Mouse (Mus musculus) intestine, embryonic 16.5 days (tissue): ENCODE results near the gene Gnao1. TPM values are rescaled to one million over a fixed set of nuclear protein-coding genes. Genes with fewer than 3 reads are reported as not detected.

Experiments used
- ATAC-seq: fragments of 200-750 bp; cut with Nextera tagmentation; 2 replicates; pipeline ENCODE4 v1.8.0; 2017; ENCODE audit warnings: moderate TSS enrichment, moderate library complexity
- H3K27ac ChIP-seq: fragments of 300-500 bp; sonication (generic); 2 replicates; pipeline ENCODE4 v1.5.1; 2014; ENCODE audit warnings: mild to moderate bottlenecking, low read length
- H3K27me3 ChIP-seq: fragments of 300-500 bp; sonication (generic); replicated peaks from 2 replicates; pipeline ENCODE4 v1.6.1; 2014; ENCODE audit warnings: low read length, control low read depth, mixed read lengths; ENCODE audit not compliant: control insufficient read depth, insufficient read depth
- H3K36me3 ChIP-seq: fragments of 300-500 bp; sonication (generic); 2 replicates; pipeline ENCODE4 v1.6.1; 2014; ENCODE audit warnings: low read length, control low read depth; ENCODE audit not compliant: control insufficient read depth, insufficient read depth
- H3K4me1 ChIP-seq: fragments of 300-500 bp; sonication (generic); 2 replicates; pipeline ENCODE4 v1.6.1; 2014; ENCODE audit warnings: low read length, control low read depth, mixed read lengths; ENCODE audit not compliant: control insufficient read depth, insufficient read depth
- H3K4me2 ChIP-seq: fragments of 300-500 bp; sonication (generic); 2 replicates; pipeline ENCODE4 v1.6.1; 2014; ENCODE audit warnings: low read depth, low read length, control low read depth
- H3K4me3 ChIP-seq: fragments of 300-500 bp; sonication (generic); 2 replicates; pipeline ENCODE4 v1.5.1; 2014; ENCODE audit warnings: mild to moderate bottlenecking, low read length
- H3K9ac ChIP-seq: fragments of 300-500 bp; sonication (generic); 2 replicates; pipeline ENCODE4 v1.6.1; 2014; ENCODE audit warnings: low read depth, low read length
- H3K9me3 ChIP-seq: fragments of 300-500 bp; sonication (generic); 2 replicates; pipeline ENCODE4 v1.6.1; 2016; ENCODE audit warnings: low read length, control low read depth; ENCODE audit not compliant: control insufficient read depth
- WGBS: fragments of 180-500 bp; shearing (Covaris S2); extraction: QIAGEN DNeasy Blood & Tissue Kit; methylation state at CpG from one replicate; pipeline ENCODE4 v1.1.7; 2014; 5-methylcytosine and 5-hydroxymethylcytosine counted together
- polyA plus RNA-seq: library from polyadenylated mRNA; unstranded; fragments of >200 nt; fragmentation: Nextera tagmentation; extraction: Ambion mirVana; gene quantifications from 2 replicates; pipeline ENCODE4 v1.2.1, GENCODE M21; 2015

Gene Gnao1
- polyA plus RNA-seq, result 10.4 and 10.6 TPM in 2 replicates

DNA sequence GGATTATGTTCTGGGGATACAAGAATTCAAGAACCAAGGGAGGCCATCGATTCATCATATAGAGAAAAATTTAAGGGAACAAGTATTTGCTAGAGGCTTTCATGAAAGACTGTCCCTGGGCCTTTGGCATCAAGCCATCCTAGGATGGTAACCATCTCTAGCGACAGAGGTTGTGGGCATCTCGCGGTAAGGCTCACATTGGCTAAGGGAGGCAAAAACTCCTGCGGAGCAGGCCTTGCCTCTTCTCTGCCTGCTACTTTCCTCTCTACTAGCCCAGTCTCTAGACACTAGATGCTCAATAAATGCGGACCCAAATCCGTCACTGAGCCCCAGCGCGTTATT, at the start of gene Gnao1:
TSS of gene Gnao1 (plus strand) at position 281 of the 342 bp plus-strand sequence.
- Histone ChIP-seq H3K4me3 (peak within 1 kb of the TSS; percentile 69), H3K36me3 (no peaks in the 10 kb centered on the region), H3K9ac (peak within 1 kb of the TSS; percentile 78), H3K9me3 (no peaks in the 10 kb centered on the region), H3K27me3 (peaks cover 17% of the 10 kb centered on the region), H3K4me2 (peak within 1 kb of the TSS; percentile 95), H3K4me1 (peaks cover 15% of the 10 kb centered on the region), H3K27ac (peak within 1 kb of the TSS; percentile 70)
- no peak for ATAC-seq
- WGBS, result 13% methylated on average over 9 of the region's 9 CpGs

DNA sequence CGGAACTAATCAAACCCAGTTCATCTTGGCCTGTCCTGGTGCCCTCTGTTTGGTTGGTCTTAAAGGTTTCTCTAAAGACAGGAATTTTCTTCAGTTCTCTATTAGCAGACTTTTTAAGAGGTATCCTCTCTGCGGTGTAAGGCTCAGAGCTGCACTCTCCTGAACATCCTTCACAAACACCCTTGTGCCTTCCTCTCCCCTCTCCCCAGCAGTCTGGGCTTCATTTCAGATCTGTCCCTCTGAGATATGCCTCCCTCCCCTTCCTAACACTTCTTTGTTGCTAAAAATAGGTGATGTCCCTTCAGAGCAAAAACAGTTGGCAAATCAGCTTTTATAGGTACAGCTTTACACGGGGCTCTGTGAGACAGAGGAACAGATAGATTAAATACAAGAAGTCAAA, 32.2 kb upstream of the Gnao1 start:
- Histone ChIP-seq H3K9ac (no peak overlapping the region), H3K4me1 (no peaks in the 10 kb centered on the region), H3K9me3 (no peaks in the 10 kb centered on the region), H3K36me3 (no peaks in the 10 kb centered on the region), H3K4me3 (no peak overlapping the region), H3K4me2 (no peak overlapping the region), H3K27ac (no peak overlapping the region), H3K27me3 (no peaks in the 10 kb centered on the region)
- WGBS, result 49% methylated on average over 3 of the region's 3 CpGs
- ATAC-seq, result no peak

DNA sequence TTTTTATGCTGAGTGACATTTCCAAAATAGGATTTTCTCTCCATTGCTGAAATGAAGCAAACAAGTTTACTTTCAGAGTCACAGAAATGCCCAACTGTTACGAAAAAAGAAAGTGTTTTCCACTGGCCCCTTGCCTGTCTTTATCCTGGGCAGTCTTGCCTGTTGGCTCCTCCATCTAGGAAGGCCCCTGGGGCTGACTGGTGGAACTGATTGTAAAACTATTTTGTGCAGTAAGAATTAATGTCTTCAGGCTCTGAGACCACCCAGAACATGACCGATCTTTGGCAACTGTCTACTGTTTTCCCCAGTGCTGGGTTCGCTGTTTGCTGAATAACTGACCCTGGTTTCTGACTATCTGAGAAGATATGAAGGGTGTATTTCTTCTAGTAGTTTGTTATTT, 540 bp upstream of the Gnao1 start:
- Histone ChIP-seq H3K4me1 (peaks cover 15% of the 10 kb centered on the region), H3K9ac (no peak overlapping the region), H3K4me3 (no peak overlapping the region), H3K27me3 (peaks cover 16% of the 10 kb centered on the region), H3K36me3 (no peaks in the 10 kb centered on the region), H3K27ac (no peak overlapping the region), H3K4me2 (no peak overlapping the region), H3K9me3 (no peaks in the 10 kb centered on the region)
- no peak for ATAC-seq
- 68% methylated on average over 3 of the region's 3 CpGs for WGBS

DNA sequence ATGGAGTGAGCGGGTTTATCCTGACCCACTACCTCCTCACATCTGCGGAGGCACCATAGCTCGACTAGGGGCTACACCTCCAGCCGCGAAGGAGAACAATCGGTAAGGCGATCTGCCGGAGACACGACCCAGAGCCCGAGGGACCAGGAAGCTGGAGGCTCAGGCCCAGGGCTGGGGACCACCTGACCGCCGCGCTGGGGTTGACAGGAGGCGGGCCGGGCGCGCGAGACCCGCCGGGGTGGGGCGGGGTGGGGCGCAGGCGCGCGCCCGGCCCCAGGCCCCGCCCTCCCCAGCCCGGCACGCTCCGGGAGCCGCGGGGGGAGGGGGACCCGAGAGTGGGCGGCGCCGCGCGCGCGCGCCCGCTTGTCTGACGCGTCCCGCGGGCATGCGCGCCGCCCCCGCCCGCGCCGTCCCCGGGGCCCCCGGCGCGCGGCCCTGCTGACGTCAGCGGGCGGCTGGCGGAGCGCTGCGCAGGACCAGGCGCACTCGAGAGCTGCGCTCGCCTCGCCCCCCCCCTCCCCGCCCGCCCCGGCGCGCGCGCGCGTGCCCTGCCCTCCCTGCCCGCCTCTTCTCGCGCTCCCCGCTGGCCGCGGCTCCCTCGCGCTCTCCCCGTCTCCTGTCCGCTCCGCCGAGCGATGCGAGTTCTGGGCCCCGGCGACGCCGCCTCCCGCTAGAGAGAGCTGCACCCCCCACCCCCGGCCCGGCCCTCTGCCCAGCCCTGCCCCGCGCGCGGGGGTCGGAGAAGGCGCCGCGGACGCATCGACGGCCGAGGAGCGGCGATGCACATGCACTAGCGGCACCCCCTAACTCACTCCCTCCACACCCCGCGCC, 477 bp downstream of the Gnao1 start:
- peaks cover 17% of the 10 kb centered on the region for H3K27me3 ChIP-seq
- peak; percentile 90 for ATAC-seq
- under 1% methylated on average over 64 of the region's 116 CpGs for WGBS

DNA sequence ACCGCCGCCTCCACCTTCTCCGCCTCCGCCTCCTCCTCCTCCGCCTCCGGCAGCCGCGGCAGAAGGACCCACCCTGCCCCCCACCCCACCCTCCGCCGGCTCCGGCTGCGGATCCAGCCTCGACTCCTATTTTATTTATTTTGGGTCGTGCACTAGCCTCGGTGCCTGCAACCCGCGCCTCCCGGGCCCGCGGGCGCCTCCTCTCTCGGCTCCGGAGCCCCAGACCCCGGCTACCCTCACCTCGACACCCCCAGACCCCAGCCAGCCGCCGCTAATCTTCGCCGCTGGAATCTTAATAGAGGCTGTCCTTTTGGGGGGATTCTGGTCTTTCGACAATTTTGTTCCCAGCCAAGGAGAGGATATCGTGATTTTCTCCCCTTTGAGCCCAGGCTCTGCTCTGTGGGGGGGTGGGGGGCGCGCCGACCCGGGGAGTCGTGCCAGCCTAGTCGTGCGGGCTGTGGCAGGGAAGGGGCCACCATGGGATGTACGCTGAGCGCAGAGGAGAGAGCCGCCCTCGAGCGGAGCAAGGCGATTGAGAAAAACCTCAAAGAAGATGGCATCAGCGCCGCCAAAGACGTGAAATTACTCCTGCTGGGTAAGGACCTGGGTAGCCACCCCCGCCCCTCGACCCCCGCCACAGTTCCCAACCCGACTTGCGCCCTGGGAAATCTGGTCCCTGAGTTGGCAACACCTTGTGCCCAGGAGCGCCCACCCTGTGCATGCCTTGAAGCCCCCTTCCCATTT, 1.3 kb downstream of the Gnao1 start:
- peak overlapping the region; percentile 78 for H3K9ac ChIP-seq
- peak overlapping the region; percentile 95 for H3K4me2 ChIP-seq
- no peak for ATAC-seq
- under 1% methylated on average over 48 of the region's 53 CpGs for whole genome bisulfite sequencing
- no peaks in the 10 kb centered on the region for H3K36me3 ChIP-seq
- peaks cover 17% of the 10 kb centered on the region for H3K27me3 ChIP-seq
- H3K9me3 ChIP-seq, result no peaks in the 10 kb centered on the region
- peak overlapping the region; percentile 70 for H3K27ac ChIP-seq
- peak overlapping the region; percentile 69 for H3K4me3 ChIP-seq
- peaks cover 15% of the 10 kb centered on the region for H3K4me1 ChIP-seq

More for the DNA sequence above, 477 bp downstream of the Gnao1 start:
- Histone ChIP-seq H3K4me1 (peaks cover 15% of the 10 kb centered on the region), H3K27ac (peak overlapping the region; percentile 70), H3K4me2 (peak overlapping the region; percentile 95), H3K9ac (peak overlapping the region; percentile 78), H3K4me3 (peak overlapping the region; percentile 69), H3K36me3 (no peaks in the 10 kb centered on the region), H3K9me3 (no peaks in the 10 kb centered on the region)

DNA sequence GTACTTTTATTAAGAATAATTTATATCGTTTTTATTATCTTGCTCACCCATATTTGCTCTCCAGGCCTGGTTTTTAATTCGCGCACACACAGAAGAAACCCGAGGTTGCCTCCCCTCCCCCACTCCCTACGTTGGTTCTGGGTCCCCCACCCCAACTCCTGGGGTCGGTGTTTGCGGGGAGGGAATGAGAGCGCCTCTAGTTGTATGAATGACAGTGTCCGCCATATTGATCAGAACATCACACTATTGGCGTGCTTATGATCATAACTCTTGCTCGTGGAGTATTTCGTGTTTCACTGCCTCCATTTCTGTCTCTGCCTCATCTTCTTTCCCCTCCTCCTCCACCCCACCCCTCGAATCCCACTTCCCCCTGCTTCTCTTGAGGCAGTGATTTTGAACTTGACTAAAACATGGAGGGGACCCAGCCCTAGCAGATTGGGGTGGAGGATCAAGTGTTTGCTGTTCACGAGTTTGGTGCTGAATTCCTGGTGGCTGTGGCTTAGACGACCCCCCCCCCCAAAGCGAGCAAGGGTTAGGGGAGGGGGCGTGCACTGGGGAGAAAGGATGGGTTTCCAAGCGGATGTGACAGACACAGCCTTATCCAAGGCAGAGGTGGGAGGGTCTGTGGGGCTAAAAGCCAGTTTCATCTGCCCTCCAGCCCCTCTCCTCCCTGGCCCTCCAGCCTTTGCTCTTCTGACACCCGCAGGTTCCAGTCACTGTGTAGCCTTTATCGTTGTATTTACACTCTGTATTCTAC, 2.1 kb downstream of the Gnao1 start:
- H3K9me3 ChIP-seq, result no peaks in the 10 kb centered on the region
- H3K4me1 ChIP-seq, result peaks cover 15% of the 10 kb centered on the region
- H3K36me3 ChIP-seq, result no peaks in the 10 kb centered on the region
- peaks cover 17% of the 10 kb centered on the region for H3K27me3 ChIP-seq
- H3K4me2 ChIP-seq, result peak overlapping the region; percentile 95
- WGBS, result 16% methylated on average over 20 of the region's 20 CpGs
- H3K4me3 ChIP-seq, result peak overlapping the region; percentile 69
- ATAC-seq, result no peak
- no peak overlapping the region for H3K27ac ChIP-seq
- peak overlapping the region; percentile 78; the same call in 1 of the 2 replicates for H3K9ac ChIP-seq

DNA sequence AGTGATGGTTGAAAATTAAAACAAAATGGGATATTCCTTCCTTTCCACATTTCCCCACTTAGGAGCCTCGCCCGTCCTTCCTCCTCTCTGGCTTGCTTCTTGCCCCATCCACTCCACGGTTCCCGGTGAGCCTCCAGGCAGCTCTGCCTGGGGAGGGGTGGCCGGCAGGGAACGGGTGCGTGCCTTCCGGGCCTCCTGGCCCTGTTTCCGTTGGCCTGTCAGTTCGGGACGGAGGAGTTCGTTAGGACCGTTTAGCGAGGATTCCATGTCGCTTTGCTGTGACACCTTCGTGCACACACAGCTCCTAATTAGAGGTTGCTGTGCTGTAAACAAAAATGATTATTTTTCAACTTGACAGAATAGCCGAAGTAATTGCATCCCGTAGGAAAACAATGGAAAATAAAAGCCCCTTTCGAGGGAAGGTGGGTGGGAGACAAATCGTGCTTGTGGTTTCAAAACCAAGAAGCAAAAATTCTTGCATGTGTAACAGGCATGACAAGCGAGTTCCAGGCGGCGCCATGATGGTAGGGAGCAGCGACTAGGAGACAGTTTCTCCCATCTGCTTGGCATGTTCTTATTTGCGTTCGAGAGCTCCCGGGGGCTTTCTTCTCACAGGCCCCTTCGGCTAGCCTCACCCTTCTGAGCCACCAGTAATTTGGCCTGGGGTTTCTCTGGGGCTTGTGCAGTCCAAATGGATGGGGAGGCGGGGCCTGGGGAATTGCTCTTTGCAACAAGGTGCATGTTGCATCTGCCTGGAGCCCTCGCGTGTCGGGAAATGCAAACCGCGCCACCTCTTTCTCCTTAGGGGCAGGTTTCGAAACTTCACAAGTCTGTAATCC, 3.0 kb downstream of the Gnao1 start:
- Histone ChIP-seq H3K4me3 (peak overlapping the region; percentile 69), H3K4me2 (peak overlapping the region; percentile 95), H3K4me1 (peaks cover 15% of the 10 kb centered on the region), H3K36me3 (no peaks in the 10 kb centered on the region), H3K27ac (no peak overlapping the region), H3K9ac (peak overlapping the region; percentile 33; the same call in 1 of the 2 replicates), H3K27me3 (peaks cover 17% of the 10 kb centered on the region), H3K9me3 (no peaks in the 10 kb centered on the region)
- ATAC-seq, result peak; percentile 1; the same call in 1 of the 2 replicates
- 13% methylated on average over 35 of the region's 35 CpGs for WGBS

DNA sequence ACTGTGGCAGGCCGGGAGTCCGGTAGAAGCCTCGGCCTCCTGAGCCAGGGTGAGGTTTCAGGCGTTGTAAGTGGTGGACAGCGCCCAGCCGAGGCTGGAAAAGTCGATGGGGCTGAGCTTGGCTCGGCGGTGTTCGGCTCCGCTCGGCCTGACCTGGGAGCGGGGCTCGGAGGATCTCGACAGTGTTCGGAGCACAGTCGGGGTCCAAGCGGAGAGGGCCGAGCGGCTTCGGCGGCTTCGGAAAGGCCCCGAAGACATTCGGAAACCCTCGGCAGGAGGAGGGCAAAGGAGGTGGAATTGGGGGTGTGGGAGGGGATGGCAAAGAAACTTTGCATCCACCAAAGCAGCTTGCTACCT, 3.6 kb downstream of the Gnao1 start:
- Histone ChIP-seq H3K9me3 (no peaks in the 10 kb centered on the region), H3K4me1 (peaks cover 15% of the 10 kb centered on the region), H3K27ac (no peak overlapping the region), H3K4me2 (peak overlapping the region; percentile 95), H3K9ac (peak overlapping the region; percentile 29), H3K36me3 (no peaks in the 10 kb centered on the region), H3K27me3 (peaks cover 17% of the 10 kb centered on the region), H3K4me3 (peak overlapping the region; percentile 69)
- WGBS, result under 1% methylated on average over 26 of the region's 26 CpGs
- ATAC-seq, result peak; percentile 74
